In the genomic region with DNA sequence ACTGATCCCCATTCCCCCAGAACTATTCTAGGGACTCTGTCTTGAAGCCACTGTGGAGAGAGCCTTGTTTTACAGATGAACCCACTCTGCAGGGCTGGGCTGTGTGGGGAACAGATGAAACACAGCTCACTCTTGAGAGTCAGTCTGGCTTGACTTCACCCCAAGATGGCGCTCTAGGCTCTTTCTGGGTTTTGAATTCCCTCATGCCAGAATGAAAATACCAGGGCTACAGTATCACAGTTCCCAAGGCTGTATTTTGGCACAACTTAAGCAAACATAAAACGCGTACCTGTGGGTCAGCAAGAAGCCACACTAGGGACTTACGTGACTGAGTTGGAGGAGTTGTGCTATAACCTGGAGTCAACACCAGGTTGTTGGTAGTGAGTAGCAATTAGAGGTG, we compare ENCODE assay signal across 8 mouse cellular contexts. TPM values are rescaled to one million over a fixed set of nuclear protein-coding genes. Genes with fewer than 3 reads are reported as not detected.
DNase-seq lines count a peak whose midpoint lies in the region; ATAC-seq lines count a peak whose summit lies in the region.

No protein-coding gene starts in this region.

- DNase-seq in forebrain, embryonic 11.5 days (ENCODE audit: low spot score), result no peak
- no peak for DNase-seq in forebrain, embryonic 10.5 days (ENCODE audit: extremely low spot score, low spot score)
- peak; percentile 49 for DNase-seq in CD4-positive helper T cell, adult 2 months (ENCODE audit: low read depth, low spot score)
- peak; percentile 67 for DNase-seq in cerebellum, adult 11 months
- peak; percentile 81 for DNase-seq in kidney, adult 9 months
- DNase-seq in retina, postnatal 1 day, result peak; percentile 74

- no peaks in the 10 kb centered on the region for H3K9me3 ChIP-seq in forebrain, embryonic 11.5 days (ENCODE audit: control insufficient read depth, low read length)
- H3K9me3 ChIP-seq in forebrain, embryonic 10.5 days, result no peaks in the 10 kb centered on the region
- no peaks in the 10 kb centered on the region for H3K9me3 ChIP-seq in limb, embryonic 13.5 days

- no peak overlapping the region for H3K9ac ChIP-seq in forebrain, embryonic 11.5 days (ENCODE audit: low read length)
- no peak overlapping the region for H3K9ac ChIP-seq in limb, embryonic 13.5 days

- WGBS in forebrain, embryonic 11.5 days, result 48% methylated on average over 4 of the region's 4 CpGs
- 50% methylated on average over 4 of the region's 4 CpGs for WGBS in forebrain, embryonic 10.5 days
- WGBS in limb, embryonic 13.5 days, result 41% methylated on average over 4 of the region's 4 CpGs

- no peaks in the 10 kb centered on the region for H3K4me1 ChIP-seq in forebrain, embryonic 11.5 days (replicated peaks; ENCODE audit: control insufficient read depth, insufficient read depth, low read length)
- H3K4me1 ChIP-seq in forebrain, embryonic 10.5 days, result 0 out of 2 replicates have a peak, but pooled peaks cover 6% of the 10 kb centered on the region
- peaks cover 9% of the 10 kb centered on the region; the same call in 1 of the 2 replicates for H3K4me1 ChIP-seq in limb, embryonic 13.5 days

- no peak overlapping the region for H3K27ac ChIP-seq in forebrain, embryonic 11.5 days (ENCODE audit: low read depth, low read length)
- no peak overlapping the region for H3K27ac ChIP-seq in forebrain, embryonic 10.5 days
- H3K27ac ChIP-seq in limb, embryonic 13.5 days, result no peak overlapping the region

- no peaks in the 10 kb centered on the region for H3K36me3 ChIP-seq in forebrain, embryonic 11.5 days (ENCODE audit: control insufficient read depth, insufficient read depth, low read length)
- H3K36me3 ChIP-seq in forebrain, embryonic 10.5 days (replicated peaks), result no peaks in the 10 kb centered on the region
- peaks cover 3% of the 10 kb centered on the region; the same call in 1 of the 2 replicates for H3K36me3 ChIP-seq in limb, embryonic 13.5 days

- no peak overlapping the region for H3K4me3 ChIP-seq in forebrain, embryonic 11.5 days (ENCODE audit: low read depth, low read length)
- no peak overlapping the region for H3K4me3 ChIP-seq in forebrain, embryonic 10.5 days
- H3K4me3 ChIP-seq in limb, embryonic 13.5 days, result no peak overlapping the region

- no peaks in the 10 kb centered on the region for H3K27me3 ChIP-seq in forebrain, embryonic 11.5 days (ENCODE audit: control insufficient read depth, insufficient read depth, low read length)
- H3K27me3 ChIP-seq in forebrain, embryonic 10.5 days (ENCODE audit: poor library complexity, severe bottlenecking), result no peaks in the 10 kb centered on the region
- H3K27me3 ChIP-seq in limb, embryonic 13.5 days, result no peaks in the 10 kb centered on the region

- H3K4me2 ChIP-seq in forebrain, embryonic 11.5 days (ENCODE audit: low read depth, low read length, severe bottlenecking), result no peak overlapping the region
- H3K4me2 ChIP-seq in limb, embryonic 13.5 days (replicated peaks), result no peak overlapping the region

- ATAC-seq in forebrain, embryonic 11.5 days (replicated peaks; ENCODE audit: low FRiP score), result 0 out of 2 replicates have a peak, but pooled peaks have one; percentile 27
- ATAC-seq in frontal cortex, adult (ENCODE audit: low TSS enrichment), result peak; percentile 64
- peak; percentile 34; the same call in 1 of the 2 replicates for ATAC-seq in limb, embryonic 13.5 days (ENCODE audit: low FRiP score, low read depth)

RNA-seq across cellular contexts. Expression of a gene that starts 8.9 kb away (rescaled TPM):
- polyA plus RNA-seq in forebrain, embryonic 11.5 days (2014; fragmentation: Nextera tagmentation; extraction: Ambion mirVana), result 6.9 and 7.1 TPM in 2 replicates
- 7.8 and 8.9 TPM in 2 replicates for polyA plus RNA-seq in forebrain, embryonic 10.5 days (2016; fragmentation: Nextera tagmentation; extraction: Ambion mirVana)
- 20.0 and 22.6 TPM in 2 replicates for polyA plus RNA-seq in limb, embryonic 13.5 days (2015; fragmentation: Nextera tagmentation; extraction: Ambion mirVana)

RNA-seq across cellular contexts. Expression of a gene that starts 15.3 kb away (rescaled TPM):
- 6.4 and 6.8 TPM in 2 replicates for polyA plus RNA-seq in forebrain, embryonic 11.5 days (2014; fragmentation: Nextera tagmentation; extraction: Ambion mirVana)
- 4.8 and 5.0 TPM in 2 replicates for polyA plus RNA-seq in forebrain, embryonic 10.5 days (2016; fragmentation: Nextera tagmentation; extraction: Ambion mirVana)
- 7.6 and 8.7 TPM in 2 replicates for polyA plus RNA-seq in limb, embryonic 13.5 days (2015; fragmentation: Nextera tagmentation; extraction: Ambion mirVana)

RNA-seq across cellular contexts. Expression of a gene that starts 16.9 kb away (rescaled TPM):
- polyA plus RNA-seq in forebrain, embryonic 11.5 days (2014; fragmentation: Nextera tagmentation; extraction: Ambion mirVana), result 44.6 and 44.7 TPM in 2 replicates
- 78.2 and 78.3 TPM in 2 replicates for polyA plus RNA-seq in forebrain, embryonic 10.5 days (2016; fragmentation: Nextera tagmentation; extraction: Ambion mirVana)
- polyA plus RNA-seq in limb, embryonic 13.5 days (2015; fragmentation: Nextera tagmentation; extraction: Ambion mirVana), result 279 and 281 TPM in 2 replicates

RNA-seq across cellular contexts. Expression of a gene that starts 22.5 kb away (rescaled TPM):
- 339 and 356 TPM in 2 replicates for polyA plus RNA-seq in forebrain, embryonic 11.5 days (2014; fragmentation: Nextera tagmentation; extraction: Ambion mirVana)
- 392 and 397 TPM in 2 replicates for polyA plus RNA-seq in forebrain, embryonic 10.5 days (2016; fragmentation: Nextera tagmentation; extraction: Ambion mirVana)
- polyA plus RNA-seq in limb, embryonic 13.5 days (2015; fragmentation: Nextera tagmentation; extraction: Ambion mirVana), result 408 and 424 TPM in 2 replicates

RNA-seq across cellular contexts. Expression of a gene that starts 30.0 kb away (rescaled TPM):
- 106 and 114 TPM in 2 replicates for polyA plus RNA-seq in forebrain, embryonic 11.5 days (2014; fragmentation: Nextera tagmentation; extraction: Ambion mirVana)
- 141 and 142 TPM in 2 replicates for polyA plus RNA-seq in forebrain, embryonic 10.5 days (2016; fragmentation: Nextera tagmentation; extraction: Ambion mirVana)
- 136 and 142 TPM in 2 replicates for polyA plus RNA-seq in limb, embryonic 13.5 days (2015; fragmentation: Nextera tagmentation; extraction: Ambion mirVana)

Comparison
In these comparisons a context has a peak if more than half of its experiments do, and no peak if none do; other contexts are left out.
1. DNase-seq: peak in CD4-positive helper T cell, adult 2 months (single experiment), cerebellum, adult 11 months (single experiment), kidney, adult 9 months (single experiment) and retina, postnatal 1 day (single experiment); none in forebrain, embryonic 11.5 days (single experiment) and forebrain, embryonic 10.5 days (single experiment).
2. Peak in every context shown above with its lines, with median percentiles within 50 percentile points of each other: ATAC-seq.